14 mouse cellular contexts compared by ENCODE assay signal in genomic region chr14:122471449-122472085, GRCm38 (mm10). TPM values are rescaled to one million over a fixed set of nuclear protein-coding genes. Genes with fewer than 3 reads are reported as not detected.
DNase-seq lines count a peak whose midpoint lies in the region; ATAC-seq and TF ChIP-seq lines count a peak whose summit lies in the region.
"Had no signal": no experiment of that assay in that cellular context is flagged by ENCODE, and none has a peak within 500 bp of the region (broad histone marks: within the 10 kb centered on the region; RNA-seq: fewer than 3 reads in every experiment).

No protein-coding gene starts in this region.

- WGBS in embryonic facial prominence, embryonic 12.5 days: 14% methylated on average over 18 of the region's 31 CpGs
- 11% methylated on average over 31 of the region's 31 CpGs for WGBS in hindbrain, embryonic 15.5 days
- WGBS in midbrain, postnatal 0 days: 9% methylated on average over 31 of the region's 31 CpGs

- peak overlapping the region; percentile 15; the same call in 1 of the 2 replicates for H3K4me2 ChIP-seq in embryonic facial prominence, embryonic 12.5 days (replicated peaks)
- peak overlapping the region; percentile 55 for H3K4me2 ChIP-seq in hindbrain, embryonic 15.5 days
- H3K4me2 ChIP-seq in midbrain, postnatal 0 days (ENCODE audit: low read depth, low read length, poor library complexity, severe bottlenecking): peak overlapping the region; percentile 16; the same call in 1 of the 2 replicates
- H3K4me2 ChIP-seq: lung, embryonic 15.5 days had no signal

- H3K4me3 ChIP-seq in embryonic facial prominence, embryonic 12.5 days: no peak overlapping the region
- peak overlapping the region; percentile 55; the same call in 1 of the 2 replicates for H3K4me3 ChIP-seq in hindbrain, embryonic 15.5 days
- no peak overlapping the region for H3K4me3 ChIP-seq in midbrain, postnatal 0 days (ENCODE audit: low read depth, low read length)
- H3K4me3 ChIP-seq: lung, embryonic 15.5 days had no signal

- ATAC-seq in embryonic facial prominence, embryonic 12.5 days (ENCODE audit: insufficient number of reproducible peaks, insufficient read depth, low FRiP score, low TSS enrichment): no peak
- no peak for ATAC-seq in hindbrain, embryonic 15.5 days (ENCODE audit: low FRiP score, low read depth)
- no peak for ATAC-seq in midbrain, postnatal 0 days (ENCODE audit: low FRiP score)

- no peaks in the 10 kb centered on the region for H3K36me3 ChIP-seq in embryonic facial prominence, embryonic 12.5 days
- no peaks in the 10 kb centered on the region for H3K36me3 ChIP-seq in hindbrain, embryonic 15.5 days
- H3K36me3 ChIP-seq in midbrain, postnatal 0 days (ENCODE audit: insufficient read depth, low read length): no peaks in the 10 kb centered on the region
- H3K36me3 ChIP-seq: G1E; lung, embryonic 15.5 days had no signal

- H3K4me1 ChIP-seq in embryonic facial prominence, embryonic 12.5 days: peaks cover 21% of the 10 kb centered on the region; the same call in 1 of the 2 replicates
- peaks cover 15% of the 10 kb centered on the region for H3K4me1 ChIP-seq in hindbrain, embryonic 15.5 days (replicated peaks)
- no peaks in the 10 kb centered on the region for H3K4me1 ChIP-seq in midbrain, postnatal 0 days (ENCODE audit: insufficient read depth, low read length)

- TF ChIP-seq CTCF in midbrain, postnatal 0 days (IDR thresholded peaks at IDR 0.05): no peak

- no peaks in the 10 kb centered on the region for H3K9me3 ChIP-seq in embryonic facial prominence, embryonic 12.5 days
- H3K9me3 ChIP-seq in hindbrain, embryonic 15.5 days: no peaks in the 10 kb centered on the region
- no peaks in the 10 kb centered on the region for H3K9me3 ChIP-seq in midbrain, postnatal 0 days (ENCODE audit: low read length)
- H3K9me3 ChIP-seq: lung, embryonic 15.5 days had no signal

- intact Hi-C loops in gastrocnemius, postnatal 14 days (cut with DNase I; ENCODE audit: low total_unique reads): no loop called here

- H3K27me3 ChIP-seq in embryonic facial prominence, embryonic 12.5 days: peaks cover 87% of the 10 kb centered on the region
- peaks cover 55% of the 10 kb centered on the region for H3K27me3 ChIP-seq in hindbrain, embryonic 15.5 days
- peaks cover 28% of the 10 kb centered on the region for H3K27me3 ChIP-seq in midbrain, postnatal 0 days (ENCODE audit: insufficient read depth, low read length)

- no peak overlapping the region for H3K9ac ChIP-seq in embryonic facial prominence, embryonic 12.5 days
- no peak overlapping the region for H3K9ac ChIP-seq in hindbrain, embryonic 15.5 days
- no peak overlapping the region for H3K9ac ChIP-seq in midbrain, postnatal 0 days (replicated peaks; ENCODE audit: low read length, poor library complexity, severe bottlenecking)
- H3K9ac ChIP-seq: lung, embryonic 15.5 days had no signal

- peak; percentile 65 for DNase-seq in cerebellum, adult 9-11 months
- DNase-seq in midbrain, postnatal 0 days (ENCODE audit: low spot score): peak; percentile 15
- DNase-seq in kidney, postnatal 10 days: no peak
- DNase-seq in layer of hippocampus, adult 18-20 months (ENCODE audit: low spot score in 2 of 2): no peak
- DNase-seq in gastrocnemius, postnatal 14 days: no peak
- DNase-seq: adrenal gland, postnatal 14 days had no signal

- no peak overlapping the region for H3K27ac ChIP-seq in embryonic facial prominence, embryonic 12.5 days
- H3K27ac ChIP-seq in hindbrain, embryonic 15.5 days (replicated peaks): peak overlapping the region; percentile 78
- H3K27ac ChIP-seq in midbrain, postnatal 0 days (ENCODE audit: low read depth, low read length): peak overlapping the region; percentile 38; the same call in 1 of the 2 replicates
- H3K27ac ChIP-seq: lung, embryonic 15.5 days had no signal

RNA-seq across cellular contexts. Expression of gene Zic2, which starts 3.7 kb away (rescaled TPM):
- 3.7 and 4.9 TPM in 2 replicates for polyA plus RNA-seq in embryonic facial prominence, embryonic 12.5 days (2016; fragmentation: Nextera tagmentation; extraction: Ambion mirVana)
- polyA plus RNA-seq in hindbrain, embryonic 15.5 days (2015; fragmentation: Nextera tagmentation; extraction: Ambion mirVana): 11.6 and 12.9 TPM in 2 replicates
- total RNA-seq in midbrain, postnatal 0 days (2014; rRNA removed): 69.2 and 106 TPM in 2 replicates
- polyA plus RNA-seq in midbrain, postnatal 0 days (2015; fragmentation: Nextera tagmentation; extraction: Ambion mirVana): 6.9 and 13.9 TPM in 2 replicates
- 10 to 100 TPM; 16.1 to 18.7 TPM for total RNA-seq in layer of hippocampus, adult 18-20 months (2021)
- not detected for total RNA-seq in gastrocnemius, postnatal 14 days (2021)
- total RNA-seq: adrenal gland, postnatal 14 days; granulocyte monocyte progenitor cell, adult 5-6 weeks; neutrophil, adult 5-6 weeks had no signal
- polyA plus RNA-seq: G1E; lung, embryonic 15.5 days had no signal

RNA-seq across cellular contexts. Expression of gene Zic5, which starts 6.1 kb away (rescaled TPM):
- polyA plus RNA-seq in embryonic facial prominence, embryonic 12.5 days (2016; fragmentation: Nextera tagmentation; extraction: Ambion mirVana): 4.8 and 5.4 TPM in 2 replicates
- 13.8 and 17.9 TPM in 2 replicates for polyA plus RNA-seq in hindbrain, embryonic 15.5 days (2015; fragmentation: Nextera tagmentation; extraction: Ambion mirVana)
- total RNA-seq in midbrain, postnatal 0 days (2014; rRNA removed): 10.7 and 24.8 TPM in 2 replicates
- polyA plus RNA-seq in midbrain, postnatal 0 days (2015; fragmentation: Nextera tagmentation; extraction: Ambion mirVana): 4.4 and 8.8 TPM in 2 replicates
- total RNA-seq in layer of hippocampus, adult 18-20 months (2021): 1 to 10 TPM; 3.0 to 5.1 TPM
- total RNA-seq in gastrocnemius, postnatal 14 days (2021): not detected
- total RNA-seq: adrenal gland, postnatal 14 days; granulocyte monocyte progenitor cell, adult 5-6 weeks; neutrophil, adult 5-6 weeks had no signal
- polyA plus RNA-seq: G1E; lung, embryonic 15.5 days; urinary bladder, adult 2 months had no signal

RNA-seq across cellular contexts. Expression of gene Gm10837, which starts 18.8 kb away (rescaled TPM):
- not detected in 2 replicates for polyA plus RNA-seq in embryonic facial prominence, embryonic 12.5 days (2016; fragmentation: Nextera tagmentation; extraction: Ambion mirVana)
- polyA plus RNA-seq in hindbrain, embryonic 15.5 days (2015; fragmentation: Nextera tagmentation; extraction: Ambion mirVana): 0.50 and 0.64 TPM in 2 replicates
- total RNA-seq in midbrain, postnatal 0 days (2014; rRNA removed): 0.19 and 0.38 TPM in 2 replicates
- 0.21 and 0.32 TPM in 2 replicates for polyA plus RNA-seq in midbrain, postnatal 0 days (2015; fragmentation: Nextera tagmentation; extraction: Ambion mirVana)
- total RNA-seq in layer of hippocampus, adult 18-20 months (2021): not detected
- not detected for total RNA-seq in gastrocnemius, postnatal 14 days (2021)
- total RNA-seq: adrenal gland, postnatal 14 days; granulocyte monocyte progenitor cell, adult 5-6 weeks; left cerebral cortex, adult 18-20 months; neutrophil, adult 5-6 weeks had no signal
- polyA plus RNA-seq: G1E; lung, embryonic 15.5 days; urinary bladder, adult 2 months had no signal

RNA-seq across cellular contexts. Expression of gene Gm5089, which starts 20.7 kb away (rescaled TPM):
- 0.38 and 0.47 TPM in 2 replicates for polyA plus RNA-seq in embryonic facial prominence, embryonic 12.5 days (2016; fragmentation: Nextera tagmentation; extraction: Ambion mirVana)
- 2.4 and 2.7 TPM in 2 replicates for polyA plus RNA-seq in hindbrain, embryonic 15.5 days (2015; fragmentation: Nextera tagmentation; extraction: Ambion mirVana)
- total RNA-seq in midbrain, postnatal 0 days (2014; rRNA removed): 1.9 TPM in 1 of 2 replicates, not detected in the other
- 0.07 TPM in 1 of 2 replicates, not detected in the other for polyA plus RNA-seq in midbrain, postnatal 0 days (2015; fragmentation: Nextera tagmentation; extraction: Ambion mirVana)
- under 1 TPM; 0.30 to 0.38 TPM for total RNA-seq in layer of hippocampus, adult 18-20 months (2021)
- total RNA-seq in gastrocnemius, postnatal 14 days (2021): not detected
- total RNA-seq: adrenal gland, postnatal 14 days; granulocyte monocyte progenitor cell, adult 5-6 weeks; neutrophil, adult 5-6 weeks had no signal
- polyA plus RNA-seq: G1E; lung, embryonic 15.5 days; urinary bladder, adult 2 months had no signal

Comparison
In these comparisons a context has a peak if more than half of its experiments do, and no peak if none do; other contexts are left out.
1. DNase-seq: peak in cerebellum, adult 9-11 months (single experiment) and midbrain, postnatal 0 days (single experiment); none in kidney, postnatal 10 days (single experiment), layer of hippocampus, adult 18-20 months (0 of 2) and gastrocnemius, postnatal 14 days (single experiment).
2. RNA of gene Zic2, which starts 3.7 kb away (total RNA-seq): 69.2 to 106 TPM in midbrain, postnatal 0 days and 16.1 to 18.7 TPM in layer of hippocampus, adult 18-20 months; not detected in gastrocnemius, postnatal 14 days; every median in the first group is over 10 times any median in the second.
3. Peak in every context shown above with its lines, with median percentiles within 50 percentile points of each other: H3K4me2 ChIP-seq.